Mouse (Mus musculus): ENCODE measurements around the gene Mtch2. TPM values are rescaled to one million over a fixed set of nuclear protein-coding genes. Genes with fewer than 3 reads are reported as not detected.
"Not testable (repeated sequence)": the region's sequence is repeated elsewhere in the genome, so short reads cannot be mapped to it uniquely, and the experiment has no call there.

The Mtch2 gene
- polyA plus RNA-seq, 1 experiment = 57.2 TPM

DNA sequence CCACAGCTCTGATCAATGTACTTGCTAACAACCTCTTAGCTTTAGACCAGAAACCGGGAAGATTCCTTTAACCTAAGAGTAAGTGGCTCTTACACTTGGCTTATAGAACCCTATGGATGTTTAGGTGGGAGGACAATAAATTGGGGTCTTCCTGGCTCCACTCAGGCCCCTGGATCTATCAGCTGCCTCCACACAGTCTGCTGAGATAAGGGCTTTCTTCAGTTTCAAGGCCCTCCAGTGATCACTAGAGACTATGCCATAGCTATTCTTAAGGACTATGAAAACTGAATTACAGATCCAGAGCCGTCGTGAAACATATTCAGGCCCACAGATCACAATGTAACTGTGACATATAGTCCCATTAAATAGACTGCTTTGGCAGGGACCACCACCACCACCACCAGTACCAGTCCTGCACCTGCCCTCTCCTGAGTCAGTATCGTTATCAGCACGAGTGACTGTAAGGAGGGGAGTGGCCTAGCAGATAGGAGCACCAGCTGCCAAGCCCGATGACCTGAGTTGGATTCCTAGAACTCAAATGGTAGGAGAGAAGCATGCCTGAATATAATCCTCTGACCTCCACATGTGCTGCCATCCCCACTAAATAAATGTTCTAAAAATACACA, 46.8 kb downstream of the Mtch2 start:
- DNase-seq = no peak
- H3K27me3 ChIP-seq (ENCODE audit: control insufficient read depth, insufficient read depth, low read length) = peaks cover 7% of the 10 kb centered on the region; the same call in 1 of the 2 replicates
- 96% methylated on average over 6 of the region's 6 CpGs for WGBS
- H3K4me3 ChIP-seq (ENCODE audit: control insufficient read depth, insufficient read depth, low read length) = no peak overlapping the region
- peaks cover 8% of the 10 kb centered on the region for H3K4me1 ChIP-seq (replicated peaks; ENCODE audit: control insufficient read depth, insufficient read depth, low read length)
- no peak for TF ChIP-seq POLR2A (IDR thresholded peaks at IDR 0.05; ENCODE audit: control insufficient read depth, extremely low read depth, insufficient read depth, low read length, poor library complexity)
- TF ChIP-seq CTCF (IDR thresholded peaks at IDR 0.05; ENCODE audit: borderline replicate concordance, control insufficient read depth, extremely low read depth, insufficient read depth, low read length, poor library complexity) = no peak
- peaks cover 28% of the 10 kb centered on the region for H3K36me3 ChIP-seq (ENCODE audit: control insufficient read depth, insufficient read depth, low read length)
- no peak overlapping the region for H3K27ac ChIP-seq (ENCODE audit: control insufficient read depth, insufficient read depth, low read length)

DNA sequence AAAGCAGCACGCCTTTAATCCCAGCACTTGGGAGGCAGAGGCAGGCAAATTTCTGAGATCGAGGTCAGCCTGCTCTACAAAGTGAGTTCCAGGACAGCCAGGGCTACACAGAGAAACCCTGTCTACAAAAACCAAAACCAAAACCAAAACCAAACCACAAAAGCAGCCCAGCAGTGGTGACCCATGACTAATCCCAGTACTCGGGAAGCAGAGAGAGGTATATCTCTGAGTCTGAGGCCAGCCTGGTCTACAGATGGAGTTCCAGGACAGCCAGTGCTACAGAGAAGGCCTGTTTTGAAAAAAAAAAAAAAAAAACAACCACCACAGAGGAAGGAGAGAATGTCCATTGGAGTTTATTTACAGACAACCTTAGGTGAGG, 47.3 kb downstream of the Mtch2 start:
- H3K27ac ChIP-seq (ENCODE audit: control insufficient read depth, insufficient read depth, low read length); H3K4me1 ChIP-seq (replicated peaks; ENCODE audit: control insufficient read depth, insufficient read depth, low read length); DNase-seq; H3K4me3 ChIP-seq (ENCODE audit: control insufficient read depth, insufficient read depth, low read length); H3K27me3 ChIP-seq (ENCODE audit: control insufficient read depth, insufficient read depth, low read length): not testable (repeated sequence)
- peaks cover 31% of the 10 kb centered on the region for H3K36me3 ChIP-seq (ENCODE audit: control insufficient read depth, insufficient read depth, low read length)
- WGBS = 86% methylated on average over 3 of the region's 3 CpGs

DNA sequence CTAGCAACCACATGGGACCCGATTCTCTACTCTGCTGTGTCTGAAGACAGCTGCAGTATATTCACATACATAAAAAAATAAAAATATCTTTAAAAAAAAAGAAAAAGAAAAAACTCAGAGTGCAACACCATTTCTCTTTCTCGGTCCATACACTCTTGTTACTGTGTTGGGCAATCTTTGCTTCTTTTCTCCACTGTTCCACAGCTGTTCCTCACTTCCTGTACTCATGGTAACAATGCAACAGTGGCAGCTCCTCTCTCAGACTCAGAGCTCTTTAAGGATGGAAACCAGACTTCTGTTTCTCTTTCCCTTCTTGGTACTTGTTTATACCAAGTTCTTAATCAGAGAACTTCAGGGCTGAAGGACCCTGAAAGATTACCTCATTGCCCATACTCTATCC, 56.4 kb downstream of the Mtch2 start:
- no peak for DNase-seq
- no peaks in the 10 kb centered on the region for H3K27me3 ChIP-seq (ENCODE audit: control insufficient read depth, insufficient read depth, low read length)
- H3K4me1 ChIP-seq (replicated peaks; ENCODE audit: control insufficient read depth, insufficient read depth, low read length) = peaks cover 8% of the 10 kb centered on the region
- H3K27ac ChIP-seq (ENCODE audit: control insufficient read depth, insufficient read depth, low read length) = no peak overlapping the region
- TF ChIP-seq POLR2A (IDR thresholded peaks at IDR 0.05; ENCODE audit: control insufficient read depth, extremely low read depth, insufficient read depth, low read length, poor library complexity) (no peak), CTCF (IDR thresholded peaks at IDR 0.05; ENCODE audit: borderline replicate concordance, control insufficient read depth, extremely low read depth, insufficient read depth, low read length, poor library complexity) (no peak)
- no peak overlapping the region for H3K4me3 ChIP-seq (ENCODE audit: control insufficient read depth, insufficient read depth, low read length)
- 69% methylated on average over 2 of the region's 2 CpGs for WGBS
- peaks cover 28% of the 10 kb centered on the region for H3K36me3 ChIP-seq (ENCODE audit: control insufficient read depth, insufficient read depth, low read length)

DNA sequence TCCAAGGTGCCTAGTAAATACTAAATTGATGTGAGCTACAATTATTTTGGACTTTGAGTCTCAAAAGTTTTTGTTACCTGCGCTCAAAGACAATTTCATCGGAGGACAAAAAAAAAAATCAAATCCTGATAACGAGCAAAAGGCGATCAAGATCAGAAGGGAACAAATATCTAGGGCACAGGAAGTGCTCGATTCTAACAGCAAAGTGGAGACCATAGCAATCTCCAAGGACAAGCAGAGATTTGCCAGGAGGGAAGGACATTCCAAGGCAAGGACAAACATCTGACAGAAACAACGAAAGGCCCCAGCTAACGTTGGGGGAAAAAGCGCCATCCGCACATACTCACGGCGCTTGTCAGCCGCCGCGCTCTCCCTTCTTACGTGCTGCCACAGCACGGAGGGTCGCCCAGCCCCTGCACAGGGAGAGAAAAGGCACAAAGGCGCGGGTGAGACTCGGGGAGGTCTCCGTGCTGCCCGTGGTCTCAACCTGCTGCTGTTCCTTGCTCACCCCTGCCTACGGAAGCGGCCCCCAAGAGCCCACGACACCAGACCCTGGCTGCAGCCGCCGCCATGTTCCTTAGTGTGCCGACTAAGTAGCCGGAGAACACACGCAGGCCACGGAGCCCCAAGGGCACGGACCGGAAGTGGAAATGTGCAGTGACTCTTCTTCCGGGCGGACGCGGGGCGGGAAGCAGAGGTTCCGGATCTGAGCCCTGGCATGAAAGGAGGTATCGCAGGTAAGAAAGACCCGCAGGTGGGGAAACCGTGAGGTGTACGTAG, 57.3 kb downstream of the Mtch2 start, which contains the start of the genes Kbtbd4 and Ndufs3:
Gene Kbtbd4 (plus strand): TSS at position 665 of the 780 bp plus-strand sequence.
Gene Ndufs3 (minus strand): TSS at position 752 of the 780 bp plus-strand sequence.
- H3K27ac ChIP-seq (ENCODE audit: control insufficient read depth, insufficient read depth, low read length) = peak within 1 kb of the TSS; percentile 69
- H3K36me3 ChIP-seq (ENCODE audit: control insufficient read depth, insufficient read depth, low read length) = peaks cover 28% of the 10 kb centered on the region
- TF ChIP-seq CTCF (IDR thresholded peaks at IDR 0.05; ENCODE audit: borderline replicate concordance, control insufficient read depth, extremely low read depth, insufficient read depth, low read length, poor library complexity) (peak; percentile 25; the same call in 1 of the 2 replicates), POLR2A (IDR thresholded peaks at IDR 0.05; ENCODE audit: control insufficient read depth, extremely low read depth, insufficient read depth, low read length, poor library complexity) (peak; percentile 80)
- under 1% methylated on average over 43 of the region's 43 CpGs for WGBS
- H3K4me3 ChIP-seq (ENCODE audit: control insufficient read depth, insufficient read depth, low read length) = peak within 1 kb of the TSS; percentile 74
- H3K27me3 ChIP-seq (ENCODE audit: control insufficient read depth, insufficient read depth, low read length) = no peaks in the 10 kb centered on the region
- DNase-seq = peak; percentile 88
- H3K4me1 ChIP-seq (replicated peaks; ENCODE audit: control insufficient read depth, insufficient read depth, low read length) = peaks cover 8% of the 10 kb centered on the region

DNA sequence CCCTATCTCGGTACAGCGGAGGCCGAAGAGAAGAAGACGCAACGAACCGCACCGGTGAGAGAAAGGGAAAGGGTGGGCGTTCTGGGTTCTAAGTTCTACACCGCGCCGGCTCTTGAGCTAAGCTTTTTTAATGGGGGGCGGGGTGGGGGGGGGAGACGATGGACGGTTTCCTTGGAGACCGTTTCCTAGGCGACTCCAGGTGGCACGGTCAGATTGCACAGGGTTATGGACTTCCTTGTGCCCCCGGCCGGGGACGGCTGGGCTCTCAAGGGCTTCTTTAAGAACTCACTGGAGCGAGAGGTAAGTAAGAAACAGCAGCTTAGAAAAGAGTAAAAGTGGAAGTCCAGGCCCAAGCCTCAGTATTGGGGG, 57.9 kb downstream of the Mtch2 start:
- Histone ChIP-seq H3K4me1 (replicated peaks; ENCODE audit: control insufficient read depth, insufficient read depth, low read length) (peaks cover 8% of the 10 kb centered on the region), H3K36me3 (ENCODE audit: control insufficient read depth, insufficient read depth, low read length) (peaks cover 34% of the 10 kb centered on the region), H3K27me3 (ENCODE audit: control insufficient read depth, insufficient read depth, low read length) (no peaks in the 10 kb centered on the region), H3K27ac (ENCODE audit: control insufficient read depth, insufficient read depth, low read length) (peak overlapping the region; percentile 16; the same call in 1 of the 2 replicates), H3K4me3 (ENCODE audit: control insufficient read depth, insufficient read depth, low read length) (peak overlapping the region; percentile 74)
- TF ChIP-seq POLR2A (IDR thresholded peaks at IDR 0.05; ENCODE audit: control insufficient read depth, extremely low read depth, insufficient read depth, low read length, poor library complexity) = no peak
- no peak for TF ChIP-seq CTCF (IDR thresholded peaks at IDR 0.05; ENCODE audit: borderline replicate concordance, control insufficient read depth, extremely low read depth, insufficient read depth, low read length, poor library complexity)
- WGBS = under 1% methylated on average over 21 of the region's 21 CpGs
- no peak for DNase-seq

DNA sequence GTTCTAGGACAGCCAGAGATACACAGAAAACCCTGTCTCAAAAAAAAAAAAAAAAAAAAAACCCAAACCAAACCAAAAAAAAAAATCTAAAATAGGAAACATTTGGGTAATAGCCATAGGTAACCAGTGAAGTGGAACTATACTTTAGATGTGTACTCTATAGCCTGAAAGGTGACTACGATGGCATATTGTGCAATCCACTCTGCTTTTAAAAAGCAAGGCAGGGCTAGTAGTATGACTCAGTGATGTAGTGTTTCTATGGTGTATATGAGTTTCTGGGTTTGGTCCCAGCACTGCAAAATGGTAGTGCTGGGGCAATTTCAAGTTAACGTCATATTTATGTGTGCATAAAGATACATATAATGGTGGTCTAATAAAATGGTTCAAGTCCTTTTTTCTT, 59.8 kb downstream of the Mtch2 start:
- no peak for DNase-seq
- no peak overlapping the region for H3K4me3 ChIP-seq (ENCODE audit: control insufficient read depth, insufficient read depth, low read length)
- H3K27ac ChIP-seq (ENCODE audit: control insufficient read depth, insufficient read depth, low read length) = no peak overlapping the region
- no peaks in the 10 kb centered on the region for H3K27me3 ChIP-seq (ENCODE audit: control insufficient read depth, insufficient read depth, low read length)
- TF ChIP-seq CTCF (IDR thresholded peaks at IDR 0.05; ENCODE audit: borderline replicate concordance, control insufficient read depth, extremely low read depth, insufficient read depth, low read length, poor library complexity) (no peak), POLR2A (IDR thresholded peaks at IDR 0.05; ENCODE audit: control insufficient read depth, extremely low read depth, insufficient read depth, low read length, poor library complexity) (no peak)
- peaks cover 8% of the 10 kb centered on the region for H3K4me1 ChIP-seq (replicated peaks; ENCODE audit: control insufficient read depth, insufficient read depth, low read length)
- 98% methylated on average over 2 of the region's 2 CpGs for WGBS
- H3K36me3 ChIP-seq (ENCODE audit: control insufficient read depth, insufficient read depth, low read length) = peaks cover 48% of the 10 kb centered on the region
